In genomic region chr8:47135586-47135985, GRCm38 (mm10) we compare ENCODE assay signal across 8 mouse cellular contexts.
DNase-seq lines count a peak whose midpoint lies in the region; ATAC-seq and TF ChIP-seq lines count a peak whose summit lies in the region.

No protein-coding gene starts in this region.

- intact Hi-C loops in gastrocnemius, postnatal 36 days (cut with DNase I): no loop called here

- H3K9me3 ChIP-seq in hindbrain, embryonic 14.5 days (ENCODE audit: control insufficient read depth, low read length): no peaks in the 10 kb centered on the region
- no peaks in the 10 kb centered on the region; the same call in 1 of the 2 replicates for H3K9me3 ChIP-seq in limb, embryonic 14.5 days (ENCODE audit: control insufficient read depth, low read length)

- H3K4me2 ChIP-seq in hindbrain, embryonic 14.5 days (replicated peaks): peak overlapping the region; percentile 19
- peak overlapping the region; percentile 40 for H3K4me2 ChIP-seq in limb, embryonic 14.5 days (replicated peaks; ENCODE audit: low read depth, low read length, severe bottlenecking)

- 23% methylated on average over 9 of the region's 9 CpGs for WGBS in hindbrain, embryonic 14.5 days
- WGBS in limb, embryonic 14.5 days: 7% methylated on average over 9 of the region's 9 CpGs
- WGBS in thymus, adult 2 months: 20% methylated on average over 9 of the region's 9 CpGs

- H3K36me3 ChIP-seq in hindbrain, embryonic 14.5 days (replicated peaks; ENCODE audit: control insufficient read depth, insufficient read depth): no peaks in the 10 kb centered on the region
- H3K36me3 ChIP-seq in limb, embryonic 14.5 days (ENCODE audit: control insufficient read depth, insufficient read depth, low read length): no peaks in the 10 kb centered on the region
- H3K36me3 ChIP-seq in thymus, adult 2 months (ENCODE audit: control insufficient read depth, insufficient read depth, low read length): no peaks in the 10 kb centered on the region

- ATAC-seq in hindbrain, embryonic 14.5 days (ENCODE audit: low FRiP score): no peak
- peak; percentile 37 for ATAC-seq in limb, embryonic 14.5 days (ENCODE audit: low FRiP score, low read depth)

- TF ChIP-seq CTCF in thymus, adult 2 months (IDR thresholded peaks at IDR 0.05; ENCODE audit: borderline replicate concordance, control insufficient read depth, extremely low read depth, insufficient read depth, low read length, poor library complexity): no peak

- no peaks in the 10 kb centered on the region for H3K27me3 ChIP-seq in hindbrain, embryonic 14.5 days (ENCODE audit: control insufficient read depth, insufficient read depth, low read length)
- H3K27me3 ChIP-seq in limb, embryonic 14.5 days (ENCODE audit: control insufficient read depth, insufficient read depth, low read length): no peaks in the 10 kb centered on the region
- H3K27me3 ChIP-seq in thymus, adult 2 months (ENCODE audit: control insufficient read depth, insufficient read depth, low read length): no peaks in the 10 kb centered on the region

- peak; percentile 28 for DNase-seq in urinary bladder, postnatal 14 days (ENCODE audit: low spot score)
- DNase-seq in urinary bladder, postnatal 25 days (ENCODE audit: low spot score): no peak
- DNase-seq in hindbrain, embryonic 14.5 days (ENCODE audit: low spot score): no peak
- DNase-seq in limb, embryonic 14.5 days (ENCODE audit: low spot score): no peak
- peak; percentile 47 for DNase-seq in testis, postnatal 10 days (ENCODE audit: low spot score)
- DNase-seq in urinary bladder, postnatal 10 days (ENCODE audit: low spot score): no peak
- no peak for DNase-seq in thymus, adult 2 months
- no peak for DNase-seq in gastrocnemius, postnatal 36 days

- H3K4me3 ChIP-seq in hindbrain, embryonic 14.5 days (replicated peaks; ENCODE audit: low read length): no peak overlapping the region
- H3K4me3 ChIP-seq in limb, embryonic 14.5 days (replicated peaks; ENCODE audit: low read length): peak overlapping the region; percentile 19
- H3K4me3 ChIP-seq in thymus, adult 2 months (ENCODE audit: control insufficient read depth, insufficient read depth, low read length): no peak overlapping the region

- H3K4me1 ChIP-seq in hindbrain, embryonic 14.5 days (replicated peaks; ENCODE audit: control insufficient read depth, insufficient read depth, low read length): no peaks in the 10 kb centered on the region; the same call in 1 of the 2 replicates
- peaks cover 16% of the 10 kb centered on the region for H3K4me1 ChIP-seq in limb, embryonic 14.5 days (ENCODE audit: control insufficient read depth, insufficient read depth, low read length)
- no peaks in the 10 kb centered on the region for H3K4me1 ChIP-seq in thymus, adult 2 months (replicated peaks; ENCODE audit: control insufficient read depth, insufficient read depth, low read length)

- no peak for TF ChIP-seq POLR2A in limb, embryonic 14.5 days (IDR thresholded peaks at IDR 0.05; ENCODE audit: borderline replicate concordance, extremely low read depth, insufficient read depth, insufficient read length)
- TF ChIP-seq POLR2A in thymus, adult 2 months (IDR thresholded peaks at IDR 0.05; ENCODE audit: control insufficient read depth, extremely low read depth, insufficient read depth, low read length, poor library complexity): no peak

- no peak overlapping the region for H3K27ac ChIP-seq in hindbrain, embryonic 14.5 days
- no peak overlapping the region for H3K27ac ChIP-seq in limb, embryonic 14.5 days (replicated peaks; ENCODE audit: low read depth, low read length)
- H3K27ac ChIP-seq in thymus, adult 2 months (ENCODE audit: control insufficient read depth, insufficient read depth, low read length): no peak overlapping the region

- H3K9ac ChIP-seq in hindbrain, embryonic 14.5 days: no peak overlapping the region
- H3K9ac ChIP-seq in limb, embryonic 14.5 days (ENCODE audit: low read depth, low read length, severe bottlenecking): no peak overlapping the region

Comparison
In these comparisons a context has a peak if more than half of its experiments do, and no peak if none do; other contexts are left out.
1. DNase-seq: peak in urinary bladder, postnatal 14 days (single experiment) and testis, postnatal 10 days (single experiment); none in urinary bladder, postnatal 25 days (single experiment), hindbrain, embryonic 14.5 days (single experiment), limb, embryonic 14.5 days (single experiment), urinary bladder, postnatal 10 days (single experiment), thymus, adult 2 months (single experiment) and gastrocnemius, postnatal 36 days (0 of 2).